Mouse (Mus musculus) liver, adult (tissue): ENCODE data around the gene Flna.

Source experiments
- GATA4 ChIP-seq: IDR thresholded peaks from 2 replicates; pipeline ENCODE4 v1.6.1; 2014; ENCODE audit warnings: mild to moderate bottlenecking, low read length; ENCODE audit not compliant: insufficient replicate concordance

Gene Flna

DNA sequence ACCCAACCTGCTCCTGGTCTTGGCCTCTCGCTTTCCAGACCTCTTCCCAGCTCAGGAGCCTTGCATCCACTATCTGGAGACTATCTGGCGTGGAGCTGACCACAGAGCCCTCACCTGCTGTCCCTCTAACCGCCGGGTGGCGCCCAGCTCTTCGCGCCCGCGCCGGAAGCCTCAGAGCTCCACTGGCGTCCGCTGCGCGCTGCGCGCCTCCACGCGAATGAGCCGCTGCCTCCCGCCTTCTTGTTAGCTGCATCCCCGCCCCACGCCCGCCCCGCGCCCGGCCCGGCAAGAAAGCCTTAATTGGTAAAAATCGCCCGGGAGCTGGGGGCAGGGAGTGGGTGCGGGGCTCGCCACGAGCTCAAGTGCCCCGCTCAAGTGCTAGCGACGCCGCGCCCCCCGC lies at the start of gene Flna:
Flna (minus strand) TSS at position 206 of the 400 bp plus-strand sequence.
- TF ChIP-seq GATA4, result no peak

DNA sequence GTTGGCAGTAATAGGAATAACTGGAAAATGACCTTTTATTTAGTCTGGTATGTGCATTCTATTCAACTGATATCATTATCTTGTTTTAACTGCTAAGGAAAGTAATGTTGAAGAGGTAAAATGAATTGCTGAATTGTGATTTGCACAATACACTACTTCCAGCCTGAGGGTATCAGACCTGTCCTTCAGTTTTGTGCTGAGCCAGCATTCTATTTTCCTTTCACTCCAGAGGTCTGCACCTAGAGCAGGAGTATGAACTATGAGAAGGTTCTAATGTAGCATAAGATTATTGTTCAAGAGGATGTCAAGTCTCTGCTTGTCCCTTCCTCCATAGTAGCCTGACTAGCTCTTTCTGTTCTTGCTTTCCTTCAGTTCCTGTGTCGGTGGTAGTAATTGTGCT lies 48.7 kb upstream of the Flna start:
- TF ChIP-seq GATA4, result no peak

DNA sequence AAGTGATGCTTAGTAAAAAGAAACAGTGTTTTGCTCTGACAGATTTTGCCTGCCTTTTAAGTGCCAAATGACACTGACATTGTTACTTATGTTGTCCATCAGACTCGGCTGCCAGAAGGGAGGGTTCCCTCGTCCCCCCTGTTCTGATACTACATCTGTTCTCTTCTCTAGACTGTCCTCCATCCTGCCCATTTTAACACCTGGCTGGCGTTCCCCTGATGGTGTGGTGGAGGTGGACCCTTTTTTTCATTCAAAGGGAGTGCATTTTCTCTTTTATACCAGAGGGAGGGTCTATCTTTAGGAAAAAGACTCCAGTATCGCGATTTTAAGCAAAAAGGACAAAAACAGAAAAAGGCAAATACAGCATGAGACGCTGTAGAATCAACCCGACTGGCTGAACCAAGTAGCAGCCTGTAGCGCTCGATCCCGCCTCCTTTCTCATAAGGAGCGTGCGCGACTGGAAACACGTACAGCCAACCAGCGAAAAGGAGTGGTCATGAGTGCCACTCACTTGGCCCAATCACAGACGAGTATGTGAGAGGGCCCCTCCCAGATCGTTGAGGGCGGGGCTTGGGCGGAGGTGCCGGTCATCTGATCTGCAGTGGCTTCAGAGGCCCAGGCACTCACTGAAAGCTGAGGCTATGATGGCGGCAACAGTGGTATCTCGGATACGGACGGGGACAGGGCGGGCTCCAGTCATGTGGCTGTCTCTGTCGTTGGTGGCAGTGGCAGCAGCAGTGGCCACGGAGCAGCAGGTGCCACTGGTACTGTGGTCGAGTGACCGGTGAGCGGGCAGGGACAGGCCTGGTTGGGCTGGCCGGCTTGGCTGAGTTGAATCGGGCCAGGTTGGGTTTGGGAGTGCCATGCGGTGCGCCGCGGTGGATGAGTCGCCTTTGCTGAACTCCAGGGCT lies 47.2 kb upstream of the Flna start, which contains the start of gene Atp6ap1:
Atp6ap1 (plus strand) TSS at position 560 of the 911 bp plus-strand sequence.
- no peak for TF ChIP-seq GATA4

DNA sequence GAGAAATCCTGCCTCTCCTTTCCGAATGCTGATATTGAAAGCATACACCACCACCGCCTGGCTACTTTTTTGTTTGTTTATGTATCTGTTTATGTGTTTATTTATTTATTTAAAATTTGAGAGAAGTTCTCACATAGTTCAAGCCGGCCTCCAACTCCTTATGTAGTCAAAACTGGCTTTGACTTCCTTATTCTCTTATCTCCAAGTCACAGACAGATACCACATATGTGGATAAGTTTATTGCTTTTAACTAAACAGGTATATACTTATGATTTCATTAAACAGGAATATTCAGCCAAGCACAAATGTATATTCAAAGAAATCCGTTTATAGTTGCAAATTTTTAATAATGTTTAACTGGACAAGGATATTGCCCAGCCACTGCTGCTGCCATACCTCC lies 43.8 kb upstream of the Flna start:
- no peak for TF ChIP-seq GATA4

DNA sequence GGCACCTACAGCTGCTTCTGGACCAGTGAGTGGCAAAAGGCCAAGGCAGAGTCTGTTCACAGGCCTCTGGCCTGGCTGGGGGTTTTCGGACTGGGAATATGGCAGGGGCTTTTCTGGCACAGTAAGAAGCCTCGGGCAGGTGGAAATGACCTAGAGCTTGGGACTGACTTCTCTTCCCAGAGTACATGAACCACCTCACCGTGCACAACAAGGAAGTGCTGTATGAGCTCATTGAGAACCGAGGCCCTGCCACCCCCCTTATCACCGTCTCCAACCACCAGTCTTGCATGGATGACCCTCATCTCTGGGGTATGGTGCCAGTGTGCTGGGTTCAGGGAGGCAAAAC lies 33.4 kb upstream of the Flna start:
- TF ChIP-seq GATA4, result no peak

DNA sequence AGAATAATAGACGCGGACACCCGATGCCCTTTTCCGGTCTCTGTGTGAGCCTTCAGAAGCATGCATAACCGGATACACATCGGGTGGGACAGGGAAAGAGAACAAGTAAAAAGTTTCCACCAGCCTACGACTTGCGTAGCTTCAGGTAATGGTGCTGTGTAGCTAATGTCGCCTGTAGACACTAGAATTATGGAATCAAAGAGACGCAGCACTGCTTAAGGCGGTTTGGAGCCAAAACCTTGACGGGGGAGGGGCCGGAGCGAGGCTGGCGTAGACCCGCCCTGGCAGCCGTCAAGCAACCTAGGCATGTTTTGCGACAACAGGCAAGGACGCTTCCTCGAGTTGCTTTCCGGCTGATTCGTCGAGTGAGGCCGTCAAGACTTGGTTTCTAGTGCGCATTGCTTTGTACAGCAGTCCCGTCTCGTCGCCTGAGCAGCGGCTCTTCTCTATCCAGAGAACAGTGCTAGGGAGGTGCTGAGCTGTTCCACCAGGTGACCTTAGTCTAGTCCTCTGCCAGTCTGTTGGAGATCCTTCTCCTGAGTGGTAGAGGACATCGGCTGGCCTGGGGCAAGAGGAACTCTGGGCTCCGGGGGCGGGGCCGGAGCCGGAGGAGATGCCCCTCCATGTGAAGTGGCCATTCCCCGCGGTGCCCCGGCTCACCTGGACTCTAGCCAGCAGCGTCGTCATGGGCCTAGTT lies 32.9 kb upstream of the Flna start:
- TF ChIP-seq GATA4, result no peak

DNA sequence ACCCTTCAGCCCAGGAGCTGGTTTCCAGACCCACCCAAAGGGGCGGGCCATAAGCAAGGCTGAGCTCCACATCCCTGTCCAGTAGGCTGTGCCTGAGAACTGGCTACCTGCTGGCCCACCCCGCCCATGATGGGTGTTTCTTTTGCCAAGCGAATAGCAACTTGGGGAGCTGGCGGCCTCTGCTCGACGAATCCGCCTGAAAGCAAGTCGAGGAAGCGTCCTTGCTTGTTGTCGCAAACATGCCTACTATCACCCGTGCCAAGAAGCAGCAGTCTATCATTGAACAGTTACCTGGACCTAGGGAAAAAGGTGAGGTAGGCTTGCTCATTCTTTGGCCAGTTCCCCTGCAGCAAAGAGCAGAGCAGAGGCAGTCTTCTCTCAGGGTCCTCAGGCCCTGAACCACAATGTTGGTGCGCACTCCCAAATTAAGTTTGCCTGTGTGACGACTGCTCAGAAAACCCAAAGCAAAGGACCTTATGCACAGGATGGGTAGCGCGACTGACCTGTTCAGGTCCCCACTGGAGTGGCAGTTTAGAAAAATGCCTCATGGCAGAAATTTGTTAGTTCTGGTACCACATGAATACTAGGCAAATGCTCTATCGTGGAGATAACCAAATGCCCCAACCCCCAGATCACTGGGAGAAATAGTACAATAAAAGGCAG lies 32.2 kb upstream of the Flna start, which contains the start of the genes Taz and Dnase1l1:
Taz (plus strand) TSS at position 181 of the 663 bp plus-strand sequence.
Dnase1l1 (minus strand) TSS at position 606 of the 663 bp plus-strand sequence.
- TF ChIP-seq GATA4, result no peak

DNA sequence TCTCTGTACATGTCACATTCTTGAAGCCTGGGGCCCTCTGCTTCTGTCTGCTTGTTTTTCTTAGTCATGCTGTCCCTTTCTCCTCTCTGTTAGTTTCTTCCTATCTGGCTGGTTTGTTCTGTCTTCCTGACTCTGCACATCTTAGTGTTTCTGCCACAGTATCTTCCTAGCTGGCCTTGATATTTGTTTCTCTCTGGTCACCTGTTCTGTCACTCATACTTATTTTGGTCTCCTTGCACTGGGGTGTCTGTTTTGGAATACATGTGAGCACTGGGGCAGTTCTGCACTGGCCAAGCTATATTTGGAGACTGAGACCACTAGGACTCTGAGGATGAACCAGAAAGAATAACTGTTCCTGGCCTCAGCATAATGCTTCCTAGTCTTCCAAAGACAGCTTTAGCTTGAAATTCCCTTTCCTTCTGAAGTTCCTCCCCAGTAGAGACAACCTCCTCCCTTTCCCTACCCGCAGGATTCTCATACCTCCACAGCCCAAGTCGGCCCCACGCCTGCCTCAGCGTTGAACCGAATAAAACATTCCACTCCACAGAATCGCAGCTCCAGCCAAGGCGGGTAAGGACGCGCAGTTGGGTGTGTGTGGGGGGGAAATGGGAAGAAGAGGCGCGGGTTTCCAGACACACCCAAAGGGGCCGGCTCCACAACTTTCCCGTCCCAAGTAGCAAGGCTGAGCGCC lies 31.6 kb upstream of the Flna start:
- TF ChIP-seq GATA4, result no peak

DNA sequence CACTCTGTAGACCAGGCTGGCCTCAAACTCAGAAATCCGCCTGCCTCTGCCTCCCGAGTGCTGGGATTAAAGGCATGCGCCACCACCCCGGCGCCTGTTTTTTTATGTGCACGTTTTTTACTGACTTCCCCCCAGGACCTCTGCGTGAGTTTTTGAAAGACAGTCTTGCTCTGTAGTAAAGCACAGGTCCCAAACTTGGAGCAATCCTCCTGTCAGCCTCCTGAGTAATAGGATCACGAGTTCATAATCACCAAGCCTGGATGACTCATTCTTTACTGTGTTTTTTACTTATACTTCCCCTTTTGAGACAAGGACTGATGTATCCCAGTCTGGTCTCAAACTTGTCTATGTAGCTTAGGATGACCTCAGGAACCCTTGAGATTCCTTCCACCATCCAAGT lies 28.3 kb upstream of the Flna start:
- TF ChIP-seq GATA4, result no peak

DNA sequence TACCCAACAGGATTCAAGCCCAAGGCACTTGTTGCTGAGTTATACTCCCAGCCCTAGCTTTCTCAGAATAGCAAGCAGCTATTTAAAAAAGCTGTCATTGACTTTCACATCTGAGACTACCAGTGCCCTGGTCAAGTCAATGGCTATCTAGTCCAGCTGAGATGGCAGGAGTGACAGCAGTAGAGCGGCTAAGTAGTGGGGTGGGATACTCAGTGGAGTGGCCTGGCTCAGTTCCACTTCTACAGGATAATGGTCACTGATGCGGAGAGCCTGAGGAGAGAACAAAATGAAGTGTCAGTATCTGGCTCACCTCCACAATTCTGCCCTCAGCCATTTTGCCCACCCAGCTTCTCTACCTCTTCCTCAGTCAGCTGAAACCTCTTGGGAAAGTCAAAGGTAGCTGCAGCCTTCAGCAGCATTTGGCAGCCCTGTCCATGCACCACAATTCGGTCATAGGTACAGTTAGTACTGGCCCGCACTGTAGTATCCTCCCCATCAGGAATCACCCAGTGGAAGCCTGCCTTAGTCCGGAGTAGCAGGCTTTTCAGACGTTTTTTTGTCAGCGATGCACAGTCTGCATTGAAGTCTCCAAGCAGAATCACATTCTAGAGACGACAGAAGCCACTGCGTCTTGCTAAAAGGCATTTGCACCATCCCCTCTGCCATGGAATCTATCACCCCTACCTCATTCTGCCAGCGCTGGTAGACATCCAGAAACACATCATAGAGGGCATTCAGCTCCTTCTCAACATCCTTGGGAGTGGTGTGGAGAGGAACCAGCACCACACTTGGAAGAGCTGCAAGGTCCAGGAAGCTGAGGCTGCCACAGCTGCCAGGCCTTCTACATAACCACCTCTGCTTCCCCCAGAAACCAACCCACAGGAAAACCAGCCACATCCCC lies 24.1 kb upstream of the Flna start:
- TF ChIP-seq GATA4, result no peak

DNA sequence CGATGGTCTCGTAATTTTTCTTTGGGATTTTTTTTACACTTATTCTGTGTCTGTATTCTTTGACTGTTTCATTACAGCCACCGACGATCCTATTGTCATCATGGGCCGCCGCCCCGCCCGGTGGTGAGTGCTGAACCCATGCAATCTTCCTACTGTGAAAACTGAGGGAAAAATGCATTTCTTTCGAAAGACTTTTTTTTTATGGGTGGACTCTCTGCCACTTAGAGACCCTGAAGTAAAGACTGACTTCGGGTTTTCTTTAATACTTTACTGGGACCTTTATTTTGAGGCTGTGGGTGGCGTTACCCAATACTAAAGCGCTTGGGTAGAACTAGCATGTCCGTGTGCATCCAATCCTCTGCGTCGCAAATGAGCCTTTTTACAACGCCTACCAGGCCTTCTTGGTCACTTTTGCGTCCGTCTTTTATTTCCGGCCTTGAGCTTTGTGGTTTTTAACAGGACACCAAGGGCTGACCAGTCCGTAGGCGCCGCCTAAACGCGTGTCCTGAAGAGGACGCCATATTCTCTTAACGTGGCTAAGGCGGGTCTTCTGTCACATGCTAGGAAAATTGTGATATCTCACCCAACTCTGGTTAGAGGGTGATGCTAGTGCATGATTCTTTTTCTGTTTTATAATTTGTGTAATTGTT lies 21.4 kb upstream of the Flna start:
- TF ChIP-seq GATA4, result no peak

DNA sequence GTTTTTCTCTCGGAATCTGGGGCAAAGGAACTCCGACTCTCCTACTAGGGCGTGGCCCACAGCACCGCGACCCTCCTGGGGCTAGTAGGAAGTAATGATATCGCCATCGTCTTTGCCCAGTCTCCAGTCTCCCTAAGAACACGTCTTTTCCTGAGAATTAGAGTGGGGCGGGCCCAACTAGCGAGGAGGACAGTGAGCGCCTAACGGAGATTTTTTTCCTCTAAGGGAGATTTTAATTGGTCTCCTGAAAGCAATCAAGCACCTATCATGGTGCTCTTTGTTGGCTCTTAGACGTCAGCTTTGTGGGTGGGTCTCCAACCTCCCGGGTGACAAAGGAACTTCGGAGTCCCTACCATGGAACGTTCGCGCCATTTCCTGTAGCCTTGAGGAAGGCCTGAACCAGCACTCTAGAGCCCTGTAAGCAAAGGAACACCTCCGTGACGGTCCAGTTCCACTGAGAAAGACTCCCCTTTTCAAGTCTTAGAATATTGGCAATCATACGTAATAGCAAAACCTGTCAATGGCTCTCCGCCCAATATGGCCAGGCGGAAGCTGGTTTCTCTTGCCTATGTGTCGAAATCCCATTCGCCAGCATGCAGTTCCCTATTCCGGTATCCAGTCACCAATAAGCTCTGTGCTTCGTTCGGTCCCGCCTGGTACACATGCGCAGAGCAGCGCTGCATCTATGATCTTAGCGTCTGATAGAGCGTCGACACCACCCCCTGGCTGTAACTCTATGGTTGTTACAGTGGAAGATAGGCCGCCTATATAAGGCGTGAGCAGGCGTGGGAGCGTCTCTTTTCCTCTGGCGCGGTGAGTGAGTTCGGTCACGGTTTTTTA lies 20.7 kb upstream of the Flna start, which contains the start of gene Rpl10:
Rpl10 (plus strand) TSS at position 751 of the 840 bp plus-strand sequence.
- TF ChIP-seq GATA4, result peak; percentile 44; the same call in 1 of the 2 replicates

DNA sequence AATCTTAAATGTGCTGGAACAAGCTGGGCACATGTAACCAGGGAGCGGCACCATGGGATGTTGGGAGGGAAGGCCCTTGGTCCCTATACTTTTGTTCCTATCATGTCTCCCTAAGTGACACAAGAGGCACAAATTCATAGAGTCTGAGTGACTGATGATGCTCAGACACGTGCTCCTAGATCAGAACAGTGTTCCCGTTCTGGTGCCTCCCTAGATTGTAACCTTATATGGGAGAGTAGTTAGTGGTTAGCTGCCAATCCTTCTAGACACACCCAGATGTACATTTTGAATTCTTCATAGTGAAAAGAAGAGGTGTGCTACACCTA lies 20.1 kb upstream of the Flna start:
- no peak for TF ChIP-seq GATA4

DNA sequence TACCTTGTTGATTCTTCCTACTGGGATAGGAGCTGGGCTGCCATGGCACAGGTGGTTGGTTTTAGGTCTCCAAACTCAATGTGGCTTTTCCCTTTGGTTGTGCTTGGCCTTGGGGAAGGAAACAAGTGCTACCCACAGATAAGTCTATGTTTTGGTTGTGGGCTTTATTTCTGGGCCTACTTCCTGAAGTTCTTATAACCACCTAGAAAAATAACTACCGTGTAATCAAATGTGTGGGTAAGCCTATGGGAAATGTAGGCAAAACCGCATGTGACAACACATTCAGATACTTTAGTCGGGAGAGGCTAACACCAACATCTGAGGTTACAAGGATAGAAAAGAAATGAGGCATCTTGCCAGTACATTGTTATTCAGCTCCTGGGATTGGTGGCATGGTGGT lies 8.1 kb upstream of the Flna start:
- no peak for TF ChIP-seq GATA4
